Mouse (Mus musculus) CD4-positive naive resting alpha-beta T cell, adult 57 days (primary cell): Measurements from ENCODE around the gene Hccs. TPM values are rescaled to one million over a fixed set of nuclear protein-coding genes. Genes with fewer than 3 reads are reported as not detected.

Experiments
- total RNA-seq: library from RNA; stranded (reverse); gene quantifications from one replicate; pipeline ENCODE4 v1.2.4, GENCODE M21; 2023

Gene Hccs
- 16.6 TPM for total RNA-seq

GRCm38 (mm10) chrX:169319945-169320667 lies at the start of gene Hccs:
TSS of gene Hccs (minus strand) at chrX:169320372.

Other genes with a start within 250 kb of the Hccs start
- gene Amelx, start 133.2 kb downstream of the Hccs start, total RNA-seq = not detected